8 mouse cellular contexts compared by ENCODE assay signal in the genomic region with DNA sequence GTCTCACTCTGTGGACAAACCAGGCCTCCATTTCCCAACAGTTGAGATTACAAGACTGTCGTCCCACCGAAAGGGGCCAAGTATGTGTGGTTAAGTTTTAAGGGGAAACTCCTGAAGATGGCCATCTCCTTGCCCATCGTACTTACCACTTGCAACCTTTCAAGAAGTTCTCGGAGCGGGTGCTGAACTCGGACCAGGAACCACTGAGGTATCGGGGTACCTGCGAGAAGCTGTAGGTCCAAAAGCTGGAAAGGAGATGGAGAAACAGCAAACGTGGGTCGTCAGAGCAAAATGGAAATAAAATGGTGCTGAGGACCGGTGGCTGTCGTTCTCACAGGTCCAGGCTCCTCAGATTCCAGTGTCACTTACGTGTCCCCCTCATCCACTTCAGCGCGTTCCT. TPM values are rescaled to one million over a fixed set of nuclear protein-coding genes. Genes with fewer than 3 reads are reported as not detected.
DNase-seq lines count a peak whose midpoint lies in the region; ATAC-seq lines count a peak whose summit lies in the region.

No protein-coding gene starts in this region.

- WGBS in kidney, embryonic 14.5 days = 11% methylated on average over 15 of the region's 15 CpGs
- WGBS in hindbrain, embryonic 12.5 days = 14% methylated on average over 15 of the region's 15 CpGs
- WGBS in midbrain, embryonic 12.5 days = 16% methylated on average over 15 of the region's 15 CpGs

- H3K4me3 ChIP-seq in kidney, embryonic 14.5 days (ENCODE audit: low read length) = peak overlapping the region; percentile 83
- H3K4me3 ChIP-seq in brown adipose tissue, adult 24 weeks (ENCODE audit: insufficient read depth, low read depth, low read length) = peak overlapping the region; percentile 86
- H3K4me3 ChIP-seq in hindbrain, embryonic 12.5 days = peak overlapping the region; percentile 62
- H3K4me3 ChIP-seq in midbrain, embryonic 12.5 days = peak overlapping the region; percentile 82

- peaks cover 16% of the 10 kb centered on the region; the same call in 1 of the 2 replicates for H3K36me3 ChIP-seq in kidney, embryonic 14.5 days (ENCODE audit: control insufficient read depth, insufficient read depth, low read length)
- 0 out of 2 replicates have a peak, but pooled peaks cover 14% of the 10 kb centered on the region for H3K36me3 ChIP-seq in hindbrain, embryonic 12.5 days
- H3K36me3 ChIP-seq in midbrain, embryonic 12.5 days = peaks cover 11% of the 10 kb centered on the region

- peak overlapping the region; percentile 93 for H3K4me2 ChIP-seq in kidney, embryonic 14.5 days (replicated peaks; ENCODE audit: low read depth, low read length)
- peak overlapping the region; percentile 92 for H3K4me2 ChIP-seq in hindbrain, embryonic 12.5 days (replicated peaks)
- H3K4me2 ChIP-seq in midbrain, embryonic 12.5 days (replicated peaks) = peak overlapping the region; percentile 87

- no peak for ATAC-seq in kidney, embryonic 14.5 days (ENCODE audit: low FRiP score, low TSS enrichment)
- ATAC-seq in hindbrain, embryonic 12.5 days (ENCODE audit: low FRiP score) = no peak
- ATAC-seq in midbrain, embryonic 12.5 days (ENCODE audit: low FRiP score, low read depth) = no peak

- H3K9ac ChIP-seq in kidney, embryonic 14.5 days (ENCODE audit: low read depth, low read length) = peak overlapping the region; percentile 90
- peak overlapping the region; percentile 81 for H3K9ac ChIP-seq in hindbrain, embryonic 12.5 days
- H3K9ac ChIP-seq in midbrain, embryonic 12.5 days (replicated peaks) = peak overlapping the region; percentile 82

- no peaks in the 10 kb centered on the region for H3K9me3 ChIP-seq in kidney, embryonic 14.5 days (ENCODE audit: control insufficient read depth, low read length)
- no peaks in the 10 kb centered on the region for H3K9me3 ChIP-seq in hindbrain, embryonic 12.5 days (replicated peaks)
- no peaks in the 10 kb centered on the region for H3K9me3 ChIP-seq in midbrain, embryonic 12.5 days

- no peak overlapping the region for H3K27ac ChIP-seq in kidney, embryonic 14.5 days (ENCODE audit: low read depth, low read length)
- H3K27ac ChIP-seq in brown adipose tissue, adult 24 weeks (replicated peaks; ENCODE audit: low read depth, low read length) = no peak overlapping the region
- no peak overlapping the region for H3K27ac ChIP-seq in hindbrain, embryonic 12.5 days
- H3K27ac ChIP-seq in midbrain, embryonic 12.5 days (replicated peaks) = no peak overlapping the region

- no peaks in the 10 kb centered on the region for H3K27me3 ChIP-seq in kidney, embryonic 14.5 days (ENCODE audit: control insufficient read depth, insufficient read depth, low read length)
- H3K27me3 ChIP-seq in hindbrain, embryonic 12.5 days = no peaks in the 10 kb centered on the region
- H3K27me3 ChIP-seq in midbrain, embryonic 12.5 days = no peaks in the 10 kb centered on the region

- peaks cover 27% of the 10 kb centered on the region for H3K4me1 ChIP-seq in kidney, embryonic 14.5 days (ENCODE audit: control insufficient read depth, insufficient read depth, low read length)
- H3K4me1 ChIP-seq in brown adipose tissue, adult 24 weeks (ENCODE audit: control insufficient read depth, insufficient read depth, insufficient read length, low read length) = peaks cover 5% of the 10 kb centered on the region
- peaks cover 39% of the 10 kb centered on the region for H3K4me1 ChIP-seq in hindbrain, embryonic 12.5 days
- H3K4me1 ChIP-seq in midbrain, embryonic 12.5 days = peaks cover 43% of the 10 kb centered on the region

- no peak for DNase-seq in kidney, postnatal 4 days
- no peak for DNase-seq in layer of hippocampus, postnatal 14 days (ENCODE audit: low spot score in 2 of 2)
- no peak for DNase-seq in embryo, embryonic 10 days (ENCODE audit: low spot score)
- DNase-seq in kidney, postnatal 14 days = no peak

RNA-seq across cellular contexts. Expression of a gene that starts 1.8 kb away (rescaled TPM):
- polyA plus RNA-seq in kidney, embryonic 14.5 days (2014; fragmentation: Nextera tagmentation; extraction: Ambion mirVana) = 26.9 and 31.9 TPM in 2 replicates
- polyA plus RNA-seq in brown adipose tissue, adult 24 weeks (2012; ENCODE audit: insufficient read depth, insufficient read length, missing spikeins) = 10.7 and 10.9 TPM in 2 replicates
- polyA plus RNA-seq in hindbrain, embryonic 12.5 days (2016; fragmentation: Nextera tagmentation; extraction: Ambion mirVana) = 29.7 and 29.9 TPM in 2 replicates
- polyA plus RNA-seq in midbrain, embryonic 12.5 days (2016; fragmentation: Nextera tagmentation; extraction: Ambion mirVana) = 29.6 and 33.2 TPM in 2 replicates
- total RNA-seq in layer of hippocampus, postnatal 14 days (2021) = 1 to 10 TPM; 8.6 to 9.5 TPM

RNA-seq across cellular contexts. Expression of a gene that starts 1.9 kb away (rescaled TPM):
- polyA plus RNA-seq in kidney, embryonic 14.5 days (2014; fragmentation: Nextera tagmentation; extraction: Ambion mirVana) = 214 and 219 TPM in 2 replicates
- 13.6 and 18.3 TPM in 2 replicates for polyA plus RNA-seq in brown adipose tissue, adult 24 weeks (2012; ENCODE audit: insufficient read depth, insufficient read length, missing spikeins)
- 105 and 109 TPM in 2 replicates for polyA plus RNA-seq in hindbrain, embryonic 12.5 days (2016; fragmentation: Nextera tagmentation; extraction: Ambion mirVana)
- 109 and 117 TPM in 2 replicates for polyA plus RNA-seq in midbrain, embryonic 12.5 days (2016; fragmentation: Nextera tagmentation; extraction: Ambion mirVana)
- 10 to 100 TPM; 27.3 to 29.6 TPM for total RNA-seq in layer of hippocampus, postnatal 14 days (2021)

RNA-seq across cellular contexts. Expression of a gene that starts 18.3 kb away (rescaled TPM):
- polyA plus RNA-seq in kidney, embryonic 14.5 days (2014; fragmentation: Nextera tagmentation; extraction: Ambion mirVana) = 3.9 and 9.0 TPM in 2 replicates
- polyA plus RNA-seq in brown adipose tissue, adult 24 weeks (2012; ENCODE audit: insufficient read depth, insufficient read length, missing spikeins) = not detected in 2 replicates
- polyA plus RNA-seq in hindbrain, embryonic 12.5 days (2016; fragmentation: Nextera tagmentation; extraction: Ambion mirVana) = 95.7 and 106 TPM in 2 replicates
- 78.3 and 84.6 TPM in 2 replicates for polyA plus RNA-seq in midbrain, embryonic 12.5 days (2016; fragmentation: Nextera tagmentation; extraction: Ambion mirVana)
- total RNA-seq in layer of hippocampus, postnatal 14 days (2021) = 100 to 1,000 TPM; 144 to 156 TPM

RNA-seq across cellular contexts. Expression of a gene that starts 27.4 kb away (rescaled TPM):
- 7.6 and 11.4 TPM in 2 replicates for polyA plus RNA-seq in kidney, embryonic 14.5 days (2014; fragmentation: Nextera tagmentation; extraction: Ambion mirVana)
- polyA plus RNA-seq in brown adipose tissue, adult 24 weeks (2012; ENCODE audit: insufficient read depth, insufficient read length, missing spikeins) = 6.7 and 8.3 TPM in 2 replicates
- 12.1 and 18.5 TPM in 2 replicates for polyA plus RNA-seq in hindbrain, embryonic 12.5 days (2016; fragmentation: Nextera tagmentation; extraction: Ambion mirVana)
- 11.4 and 15.2 TPM in 2 replicates for polyA plus RNA-seq in midbrain, embryonic 12.5 days (2016; fragmentation: Nextera tagmentation; extraction: Ambion mirVana)
- total RNA-seq in layer of hippocampus, postnatal 14 days (2021) = 100 to 1,000 TPM; 513 to 551 TPM

RNA-seq across cellular contexts. Expression of a gene that starts 29.4 kb away (rescaled TPM):
- 0.87 and 1.5 TPM in 2 replicates for polyA plus RNA-seq in kidney, embryonic 14.5 days (2014; fragmentation: Nextera tagmentation; extraction: Ambion mirVana)
- polyA plus RNA-seq in brown adipose tissue, adult 24 weeks (2012; ENCODE audit: insufficient read depth, insufficient read length, missing spikeins) = not detected in 2 replicates
- polyA plus RNA-seq in hindbrain, embryonic 12.5 days (2016; fragmentation: Nextera tagmentation; extraction: Ambion mirVana) = 1.4 and 2.5 TPM in 2 replicates
- polyA plus RNA-seq in midbrain, embryonic 12.5 days (2016; fragmentation: Nextera tagmentation; extraction: Ambion mirVana) = 1.9 and 2.3 TPM in 2 replicates
- 1 to 10 TPM; 5.8 to 6.3 TPM for total RNA-seq in layer of hippocampus, postnatal 14 days (2021)
